Mouse (Mus musculus) myocyte (in vitro differentiated cells): ENCODE measurements around the gene Eif4e1b. TPM values are rescaled to one million over a fixed set of nuclear protein-coding genes. Genes with fewer than 3 reads are reported as not detected.
A peak's percentile ranks its signal among the peaks of the same experiment; 100 is the strongest.

Experiments used
- H3K27me3 ChIP-seq: one replicate; pipeline ENCODE4 v1.6.1; 2011; ENCODE audit not compliant: control insufficient read depth, insufficient read depth, insufficient read length
- H3K36me3 ChIP-seq: one replicate; pipeline ENCODE4 v1.6.1; 2011; ENCODE audit not compliant: control insufficient read depth, insufficient read depth
- H3K4me2 ChIP-seq: one replicate; pipeline ENCODE4 v1.6.1; 2011; ENCODE audit warnings: low read depth, control low read depth
- H3K4me3 ChIP-seq: one replicate; pipeline ENCODE4 v1.5.1; 2011; ENCODE audit warnings: mild to moderate bottlenecking, control low read depth, moderate library complexity
- H3K79me2 ChIP-seq: one replicate; pipeline ENCODE4 v1.6.1; 2011; ENCODE audit not compliant: control insufficient read depth, insufficient read depth
- H3ac ChIP-seq: one replicate; pipeline ENCODE4 v1.6.1; 2011; ENCODE audit not compliant: control insufficient read depth, insufficient read length
- CEBPB ChIP-seq: IDR thresholded peaks from 2 replicates; pipeline ENCODE4 v1.6.1; 2011; ENCODE audit warnings: mild to moderate bottlenecking, moderate library complexity; ENCODE audit not compliant: poor library complexity, insufficient read depth, severe bottlenecking
- E2F4 ChIP-seq: IDR thresholded peaks from one replicate; pipeline ENCODE4 v1.6.1; 2011; ENCODE audit warnings: mild to moderate bottlenecking, control low read depth, moderate library complexity; ENCODE audit not compliant: insufficient read depth
- MAX ChIP-seq: IDR thresholded peaks from one replicate; pipeline ENCODE4 v1.6.1; 2011; ENCODE audit warnings: low read depth, mild to moderate bottlenecking, control low read depth
- MYOD1 ChIP-seq, 3 experiments: IDR thresholded peaks; one replicate each; pipeline ENCODE4 v1.6.1; 2011; ENCODE audit warnings: control low read depth in 2 of 3, low read depth in 2 of 3, mild to moderate bottlenecking in 2 of 3, moderate library complexity in 1 of 3; ENCODE audit not compliant: insufficient read length in 2 of 3, control insufficient read depth in 1 of 3
- MYOG ChIP-seq, 3 experiments: IDR thresholded peaks; one replicate each; pipeline ENCODE4 v1.6.1; 2011; ENCODE audit warnings: control low read depth in 2 of 3, low read depth in 2 of 3, mild to moderate bottlenecking in 2 of 3; ENCODE audit not compliant: insufficient read length in 2 of 3, control insufficient read depth in 1 of 3, insufficient read depth in 1 of 3
- POLR2A ChIP-seq: IDR thresholded peaks from one replicate; pipeline ENCODE4 v1.6.1; 2011; ENCODE audit warnings: low read depth, mild to moderate bottlenecking, control low read depth, moderate library complexity; ENCODE audit not compliant: insufficient read length
- POLR2AphosphoS2 ChIP-seq: IDR thresholded peaks from one replicate; pipeline ENCODE4 v1.6.1; 2011; ENCODE audit warnings: low read depth, control low read depth; ENCODE audit not compliant: insufficient read length
- REST ChIP-seq: IDR thresholded peaks from one replicate; pipeline ENCODE4 v1.6.1; 2011; ENCODE audit warnings: mild to moderate bottlenecking, control low read depth, moderate library complexity; ENCODE audit not compliant: insufficient read depth, insufficient read length
- SRF ChIP-seq: IDR thresholded peaks from one replicate; pipeline ENCODE4 v1.6.1; 2011; ENCODE audit warnings: low read depth; ENCODE audit not compliant: control insufficient read depth, insufficient read length
- TCF12 ChIP-seq: IDR thresholded peaks from one replicate; pipeline ENCODE4 v1.6.1; 2011; ENCODE audit warnings: mild to moderate bottlenecking, control low read depth; ENCODE audit not compliant: poor library complexity, insufficient read depth, severe bottlenecking
- TCF3 ChIP-seq: IDR thresholded peaks from one replicate; pipeline ENCODE4 v1.6.1; 2011; ENCODE audit warnings: low read depth, control low read depth; ENCODE audit not compliant: insufficient read length
- USF1 ChIP-seq: IDR thresholded peaks from one replicate; pipeline ENCODE4 v1.6.1; 2011; ENCODE audit warnings: low read depth, mild to moderate bottlenecking, control low read depth, moderate library complexity
- polyA plus RNA-seq: library from polyadenylated mRNA; unstranded; fragments of >200 nt; fragmentation: generic; extraction: Trizol; gene quantifications from one replicate; pipeline ENCODE4 v1.2.1, GENCODE M21; 2012; ENCODE audit warnings: missing spikeins

The Eif4e1b gene
- polyA plus RNA-seq, 1 experiment = not detected

- H3K27me3 ChIP-seq = peaks cover 13% of the 10 kb centered on the region
- no peaks in the 10 kb centered on the region for H3K36me3 ChIP-seq
- H3K4me2 ChIP-seq = peak overlapping the region; percentile 91
- TF ChIP-seq POLR2AphosphoS2 (no peak), MYOG (IDR thresholded peaks at IDR 0.05; ENCODE audit: control insufficient read depth in 1 of 3, insufficient read depth in 1 of 3, insufficient read length in 2 of 3, low read depth in 2 of 3) (no peak), MAX (no peak)
- H3ac ChIP-seq = no peak overlapping the region
- H3K79me2 ChIP-seq = no peaks in the 10 kb centered on the region
- no peak overlapping the region for H3K4me3 ChIP-seq
Measured at GRCm38 (mm10) chr13:54800206-54800605, 16.4 kb downstream of the Eif4e1b start.

- H3K4me3 ChIP-seq = no peak overlapping the region
- H3K79me2 ChIP-seq = no peaks in the 10 kb centered on the region
- H3K4me2 ChIP-seq = no peak overlapping the region
- no peaks in the 10 kb centered on the region for H3K36me3 ChIP-seq
- TF ChIP-seq CEBPB = no peak
- no peak for TF ChIP-seq TCF3
- TF ChIP-seq TCF12 = no peak
- TF ChIP-seq MAX = no peak
- no peak for TF ChIP-seq E2F4
- TF ChIP-seq USF1 = no peak
- peaks cover 13% of the 10 kb centered on the region for H3K27me3 ChIP-seq
- H3ac ChIP-seq = no peak overlapping the region
Measured at GRCm38 (mm10) chr13:54803010-54803409, 19.2 kb downstream of the Eif4e1b start.

- Histone ChIP-seq H3K79me2 (no peaks in the 10 kb centered on the region), H3K4me2 (no peak overlapping the region), H3ac (no peak overlapping the region), H3K27me3 (peaks cover 13% of the 10 kb centered on the region), H3K36me3 (no peaks in the 10 kb centered on the region), H3K4me3 (no peak overlapping the region)
- TF ChIP-seq REST = no peak
Measured at GRCm38 (mm10) chr13:54805134-54805838, 21.5 kb downstream of the Eif4e1b start.

- H3K36me3 ChIP-seq = no peaks in the 10 kb centered on the region
- no peak overlapping the region for H3K4me3 ChIP-seq
- no peak overlapping the region for H3ac ChIP-seq
- peaks cover 13% of the 10 kb centered on the region for H3K27me3 ChIP-seq
- H3K79me2 ChIP-seq = no peaks in the 10 kb centered on the region
- no peak for TF ChIP-seq CEBPB
- no peak for TF ChIP-seq REST
- no peak for TF ChIP-seq USF1
- no peak for TF ChIP-seq POLR2AphosphoS2
- TF ChIP-seq TCF3 = no peak
- no peak for TF ChIP-seq MYOD1 (IDR thresholded peaks at IDR 0.05; ENCODE audit: control insufficient read depth in 1 of 3, insufficient read length in 2 of 3, low read depth in 2 of 3)
- TF ChIP-seq MYOG (IDR thresholded peaks at IDR 0.05; ENCODE audit: control insufficient read depth in 1 of 3, insufficient read depth in 1 of 3, insufficient read length in 2 of 3, low read depth in 2 of 3) = no peak
- no peak for TF ChIP-seq TCF12
- TF ChIP-seq SRF = no peak
- no peak for TF ChIP-seq MAX
- no peak for TF ChIP-seq POLR2A
- TF ChIP-seq E2F4 = no peak
- H3K4me2 ChIP-seq = no peak overlapping the region
Measured at GRCm38 (mm10) chr13:54806434-54806976, 22.7 kb downstream of the Eif4e1b start.

- no peak overlapping the region for H3ac ChIP-seq
- H3K27me3 ChIP-seq = peaks cover 8% of the 10 kb centered on the region
- H3K4me3 ChIP-seq = no peak overlapping the region
- H3K36me3 ChIP-seq = no peaks in the 10 kb centered on the region
- no peak overlapping the region for H3K4me2 ChIP-seq
- TF ChIP-seq MYOD1 (IDR thresholded peaks at IDR 0.05; ENCODE audit: control insufficient read depth in 1 of 3, insufficient read length in 2 of 3, low read depth in 2 of 3) (no peak), E2F4 (no peak), POLR2AphosphoS2 (no peak), MYOG (IDR thresholded peaks at IDR 0.05; ENCODE audit: control insufficient read depth in 1 of 3, insufficient read depth in 1 of 3, insufficient read length in 2 of 3, low read depth in 2 of 3) (no peak), REST (no peak), USF1 (no peak), POLR2A (no peak), TCF12 (no peak), CEBPB (no peak), TCF3 (no peak)
- H3K79me2 ChIP-seq = no peaks in the 10 kb centered on the region
Measured at GRCm38 (mm10) chr13:54808067-54808466, 24.3 kb downstream of the Eif4e1b start.
